Mouse (Mus musculus) heart, embryonic 15.5 days (tissue): Measurements from ENCODE around the gene Slc9a1. TPM values are rescaled to one million over a fixed set of nuclear protein-coding genes. Genes with fewer than 3 reads are reported as not detected.
A peak's percentile ranks its signal among the peaks of the same experiment; 100 is the strongest.

ENCODE experiments used
- ATAC-seq: fragments of 200-750 bp; cut with Nextera tagmentation; replicated peaks from 2 replicates; pipeline ENCODE4 v1.8.0; 2017; ENCODE audit warnings: low read depth, moderate TSS enrichment; ENCODE audit not compliant: insufficient number of reproducible peaks, insufficient read depth, low FRiP score
- H3K27ac ChIP-seq: fragments of 300-500 bp; sonication (generic); 2 replicates; pipeline ENCODE4 v1.5.1; 2015; ENCODE audit warnings: mild to moderate bottlenecking, inconsistent platforms
- H3K27me3 ChIP-seq: fragments of 300-500 bp; sonication (generic); 2 replicates; pipeline ENCODE4 v1.6.1; 2015; ENCODE audit warnings: inconsistent platforms
- H3K36me3 ChIP-seq: fragments of 300-500 bp; sonication (generic); 2 replicates; pipeline ENCODE4 v1.6.1; 2015; ENCODE audit warnings: mild to moderate bottlenecking, inconsistent platforms
- H3K4me1 ChIP-seq: fragments of 300-500 bp; sonication (generic); replicated peaks from 2 replicates; pipeline ENCODE4 v1.6.1; 2015; ENCODE audit warnings: inconsistent platforms
- H3K4me2 ChIP-seq: fragments of 300-500 bp; sonication (generic); 2 replicates; pipeline ENCODE4 v1.6.1; 2015; ENCODE audit warnings: inconsistent platforms, mild to moderate bottlenecking, moderate library complexity
- H3K4me3 ChIP-seq: fragments of 300-500 bp; sonication (generic); 2 replicates; pipeline ENCODE4 v1.5.1; 2015; ENCODE audit warnings: mild to moderate bottlenecking, inconsistent platforms
- H3K9ac ChIP-seq: fragments of 300-500 bp; sonication (generic); 2 replicates; pipeline ENCODE4 v1.6.1; 2015; ENCODE audit warnings: mild to moderate bottlenecking, inconsistent platforms
- H3K9me3 ChIP-seq: fragments of 300-500 bp; sonication (generic); replicated peaks from 2 replicates; pipeline ENCODE4 v1.6.1; 2016; ENCODE audit warnings: inconsistent platforms
- WGBS: fragments of 180-500 bp; shearing (Covaris S2); methylation state at CpG from one replicate; pipeline ENCODE4 v1.1.7; 2015; ENCODE audit warnings: mixed read lengths; 5-methylcytosine and 5-hydroxymethylcytosine counted together
- polyA plus RNA-seq: library from polyadenylated mRNA; unstranded; fragments of >200 nt; fragmentation: Nextera tagmentation; extraction: Ambion mirVana; gene quantifications from 2 replicates; pipeline ENCODE4 v1.2.1, GENCODE M21; 2015

Gene Slc9a1
- polyA plus RNA-seq, 1 experiment from 2014 or later = 6.6 TPM

DNA sequence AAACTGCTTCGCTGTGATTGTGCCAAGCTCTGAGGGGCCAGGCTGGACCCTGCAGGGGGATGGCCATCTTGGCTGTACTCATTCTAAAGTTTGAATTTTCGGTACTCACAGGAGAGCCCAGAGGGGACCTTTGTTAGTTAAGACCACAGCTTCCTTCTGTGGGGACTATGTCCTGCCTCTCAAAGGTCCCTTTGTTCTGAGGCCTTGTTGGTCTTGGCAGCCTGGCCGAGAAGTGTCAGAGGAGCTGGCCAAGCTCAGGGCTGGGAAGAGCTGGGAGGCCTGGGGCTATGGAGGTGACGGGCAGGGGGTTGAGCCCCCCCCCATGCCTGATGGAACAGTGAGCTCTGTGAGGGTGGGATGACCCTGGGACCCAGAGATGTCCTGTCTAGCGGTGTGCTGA, 73.6 kb downstream of the Slc9a1 start:
- Histone ChIP-seq H3K9ac (no peak overlapping the region), H3K9me3 (no peaks in the 10 kb centered on the region), H3K4me2 (no peak overlapping the region), H3K27ac (peak overlapping the region; percentile 70), H3K4me3 (no peak overlapping the region), H3K27me3 (no peaks in the 10 kb centered on the region; the same call in none of the 2 replicates), H3K4me1 (peaks cover 23% of the 10 kb centered on the region), H3K36me3 (no peaks in the 10 kb centered on the region)
- peak; percentile 50; the same call in 1 of the 2 replicates for ATAC-seq
- WGBS = 52% methylated on average over 5 of the region's 5 CpGs

DNA sequence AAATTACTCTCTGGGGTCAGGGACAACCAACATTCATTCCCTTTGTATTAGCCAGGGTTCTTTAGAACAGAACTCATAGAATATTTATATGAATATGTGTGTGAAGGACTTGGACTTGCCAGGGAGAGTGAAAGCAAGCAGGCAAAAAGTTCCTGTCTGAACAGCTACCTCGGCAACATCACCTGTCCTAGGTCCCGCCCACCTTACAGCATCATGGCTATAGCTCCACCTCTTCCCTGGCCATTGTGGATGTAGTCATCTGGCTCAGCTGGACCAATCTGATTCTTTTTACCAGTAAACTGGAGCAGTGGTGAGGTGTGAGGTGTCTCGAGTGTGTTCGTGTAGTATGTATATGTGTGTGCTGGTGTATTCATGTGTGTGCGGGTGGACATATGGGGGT, 76.2 kb downstream of the Slc9a1 start:
- no peaks in the 10 kb centered on the region for H3K36me3 ChIP-seq
- no peak overlapping the region for H3K4me2 ChIP-seq
- H3K9ac ChIP-seq = no peak overlapping the region
- no peak for ATAC-seq
- peaks cover 18% of the 10 kb centered on the region for H3K4me1 ChIP-seq
- H3K4me3 ChIP-seq = no peak overlapping the region
- 87% methylated on average over 5 of the region's 5 CpGs for WGBS
- H3K27ac ChIP-seq = no peak overlapping the region
- no peaks in the 10 kb centered on the region; the same call in none of the 2 replicates for H3K27me3 ChIP-seq
- H3K9me3 ChIP-seq = no peaks in the 10 kb centered on the region

DNA sequence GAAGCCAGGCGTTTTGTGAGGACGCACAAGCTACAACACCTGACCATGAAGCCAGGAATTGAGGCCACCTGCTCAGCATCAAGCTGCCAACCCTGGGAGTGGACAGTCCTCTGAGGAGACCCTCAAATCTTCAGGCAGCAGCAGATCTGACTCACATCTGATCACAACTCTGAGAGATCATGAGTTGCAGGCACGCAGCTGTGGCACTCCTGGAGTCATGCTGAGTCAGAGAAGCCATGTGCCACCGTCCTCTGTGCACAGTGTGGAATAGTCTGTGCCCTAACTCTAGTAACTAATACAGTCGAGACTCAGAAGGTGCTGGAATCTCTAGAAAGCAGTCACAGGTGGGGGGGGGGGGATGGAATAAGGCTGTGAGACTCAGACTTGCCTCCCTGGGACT, 77.9 kb downstream of the Slc9a1 start:
- 49% methylated on average over 5 of the region's 5 CpGs for WGBS
- Histone ChIP-seq H3K4me2 (no peak overlapping the region), H3K27ac (no peak overlapping the region), H3K4me3 (no peak overlapping the region), H3K4me1 (peaks cover 17% of the 10 kb centered on the region), H3K36me3 (no peaks in the 10 kb centered on the region), H3K9ac (no peak overlapping the region), H3K9me3 (no peaks in the 10 kb centered on the region), H3K27me3 (no peaks in the 10 kb centered on the region; the same call in none of the 2 replicates)
- ATAC-seq = no peak

DNA sequence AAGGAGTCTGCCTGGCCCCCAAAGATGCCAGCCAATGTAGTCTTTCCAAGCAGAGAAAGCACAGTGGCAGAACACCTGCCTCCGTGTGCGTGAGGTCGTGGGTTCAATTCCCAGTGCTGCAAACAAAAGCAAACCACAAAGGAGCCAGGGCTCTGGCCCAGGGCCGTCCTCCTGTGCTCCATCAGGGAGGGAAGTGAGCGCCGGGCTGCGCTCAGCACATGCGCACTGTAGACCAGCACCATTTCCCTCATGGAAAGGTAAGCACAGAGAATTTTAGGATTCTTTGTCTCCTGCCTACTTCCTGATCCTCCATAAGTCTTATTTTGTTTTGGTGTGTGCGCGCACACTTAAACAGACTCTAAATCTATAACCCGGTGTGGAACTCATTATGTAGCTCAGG, 78.5 kb downstream of the Slc9a1 start:
- no peak for ATAC-seq
- no peaks in the 10 kb centered on the region for H3K36me3 ChIP-seq
- 79% methylated on average over 11 of the region's 11 CpGs for WGBS
- H3K27me3 ChIP-seq = no peaks in the 10 kb centered on the region; the same call in none of the 2 replicates
- no peak overlapping the region for H3K4me3 ChIP-seq
- no peaks in the 10 kb centered on the region for H3K9me3 ChIP-seq
- no peak overlapping the region for H3K4me2 ChIP-seq
- peaks cover 15% of the 10 kb centered on the region for H3K4me1 ChIP-seq
- no peak overlapping the region for H3K9ac ChIP-seq
- no peak overlapping the region for H3K27ac ChIP-seq

DNA sequence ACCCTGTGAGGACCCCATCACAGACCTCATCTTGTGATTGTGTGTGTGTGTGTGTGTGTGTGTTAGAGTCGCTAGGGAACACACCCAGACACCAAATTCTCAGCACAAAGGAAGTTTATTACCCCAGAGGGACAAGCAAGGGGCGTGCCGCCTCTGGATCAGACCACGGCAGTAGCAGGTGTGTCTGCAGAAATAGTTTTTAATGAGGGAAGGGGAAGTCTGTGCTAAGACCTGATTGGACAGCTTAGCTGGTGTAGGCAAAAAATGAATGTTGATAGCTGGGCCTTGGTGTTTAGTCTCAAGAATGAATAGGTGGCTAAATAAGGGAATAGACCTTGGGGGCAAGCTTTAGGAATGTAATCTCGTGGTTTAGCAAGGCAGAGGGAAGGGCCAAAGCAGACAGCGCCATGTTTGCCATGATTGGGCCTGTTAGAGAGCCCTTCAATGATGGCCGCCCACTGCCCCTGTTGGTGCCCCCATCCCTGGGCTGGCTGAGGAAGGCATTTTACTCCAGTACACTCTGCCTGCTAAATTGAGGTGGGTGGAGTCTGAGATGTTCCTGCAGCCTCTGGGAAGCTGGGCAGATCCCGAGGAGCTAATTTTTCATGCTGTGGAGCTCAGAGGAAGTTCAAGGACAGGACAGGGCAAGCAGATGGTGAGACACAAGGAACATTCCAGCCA, 79.3 kb downstream of the Slc9a1 start:
- no peak overlapping the region for H3K27ac ChIP-seq
- ATAC-seq = no peak

DNA sequence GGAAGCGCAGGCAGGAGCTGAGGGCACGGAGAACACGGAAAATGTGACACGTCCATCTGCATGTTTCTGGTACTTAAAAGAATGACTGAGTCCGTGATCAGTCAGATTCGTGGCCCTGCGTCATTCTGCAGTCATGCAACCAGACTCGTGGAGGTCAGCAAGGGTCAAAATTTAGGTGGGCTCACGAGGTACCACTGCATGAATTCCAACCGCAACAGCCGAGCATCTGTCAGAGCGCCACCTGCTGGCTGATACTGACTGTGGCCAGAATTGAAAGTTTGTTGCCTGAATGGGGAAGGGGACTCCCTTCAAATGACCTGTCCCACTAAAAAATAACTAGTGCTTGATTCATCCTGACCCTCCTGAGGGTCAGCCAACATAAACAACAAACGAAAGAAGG, 80.2 kb downstream of the Slc9a1 start:
- ATAC-seq = no peak
- H3K4me2 ChIP-seq = peak overlapping the region; percentile 33
- no peak overlapping the region for H3K4me3 ChIP-seq
- H3K27me3 ChIP-seq = no peaks in the 10 kb centered on the region; the same call in none of the 2 replicates
- peaks cover 8% of the 10 kb centered on the region; the same call in 1 of the 2 replicates for H3K4me1 ChIP-seq
- H3K9ac ChIP-seq = no peak overlapping the region
- no peak overlapping the region for H3K27ac ChIP-seq
- H3K9me3 ChIP-seq = no peaks in the 10 kb centered on the region
- 15% methylated on average over 13 of the region's 13 CpGs for WGBS
- no peaks in the 10 kb centered on the region for H3K36me3 ChIP-seq

More for the DNA sequence above, 79.3 kb downstream of the Slc9a1 start:
- no peaks in the 10 kb centered on the region; the same call in none of the 2 replicates for H3K27me3 ChIP-seq
- H3K4me1 ChIP-seq = peaks cover 8% of the 10 kb centered on the region; the same call in 1 of the 2 replicates
- WGBS = 64% methylated on average over 8 of the region's 8 CpGs
- H3K9ac ChIP-seq = no peak overlapping the region
- no peaks in the 10 kb centered on the region for H3K36me3 ChIP-seq
- H3K9me3 ChIP-seq = no peaks in the 10 kb centered on the region
- H3K4me2 ChIP-seq = no peak overlapping the region
- no peak overlapping the region for H3K4me3 ChIP-seq

DNA sequence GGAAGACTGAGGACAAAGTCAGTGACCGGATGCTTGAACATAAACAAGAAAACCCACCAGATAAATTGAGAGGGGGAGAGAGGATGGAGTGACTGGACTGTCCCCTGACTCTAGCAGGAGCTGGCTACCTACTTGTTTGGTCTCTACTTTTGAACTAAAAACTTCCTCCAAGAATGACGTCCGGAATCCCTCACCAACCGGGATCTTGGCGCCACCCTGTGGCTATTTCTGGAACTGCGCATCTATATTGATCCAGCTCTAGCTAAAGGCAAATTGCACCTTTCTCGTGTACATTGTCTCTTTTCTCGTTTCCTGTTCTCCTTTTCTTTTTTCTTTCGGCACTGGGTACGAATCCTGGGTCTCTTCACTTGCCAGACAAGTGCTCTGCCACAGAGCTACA, 82.0 kb downstream of the Slc9a1 start:
- ATAC-seq = no peak

DNA sequence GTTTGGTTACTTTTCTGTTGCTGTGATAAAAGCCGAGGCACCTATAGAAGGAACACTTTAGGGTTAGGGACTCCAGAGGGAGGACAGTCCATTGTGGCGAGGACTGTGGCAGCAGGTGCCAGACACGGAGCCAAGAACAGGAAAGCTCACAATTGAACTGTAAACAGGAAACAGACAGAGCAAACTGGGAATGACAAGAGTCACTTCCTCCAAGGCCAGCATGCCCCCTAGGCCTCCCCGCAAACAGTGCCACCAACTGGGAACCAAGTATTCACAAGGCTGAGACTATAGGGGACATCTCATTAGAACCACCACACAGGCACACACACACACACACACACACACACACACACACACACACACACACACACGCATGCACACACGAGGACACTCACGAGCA, 82.9 kb downstream of the Slc9a1 start:
- ATAC-seq = no peak
- WGBS = 76% methylated on average over 7 of the region's 7 CpGs

More for the DNA sequence above, 82.0 kb downstream of the Slc9a1 start:
- no peak overlapping the region for H3K4me3 ChIP-seq
- H3K9me3 ChIP-seq = no peaks in the 10 kb centered on the region
- 7% methylated on average over 10 of the region's 10 CpGs for WGBS
- no peak overlapping the region for H3K9ac ChIP-seq
- H3K27me3 ChIP-seq = no peaks in the 10 kb centered on the region; the same call in none of the 2 replicates
- no peak overlapping the region for H3K27ac ChIP-seq
- H3K4me2 ChIP-seq = no peak overlapping the region
- peaks cover 8% of the 10 kb centered on the region; the same call in 1 of the 2 replicates for H3K4me1 ChIP-seq
- H3K36me3 ChIP-seq = no peaks in the 10 kb centered on the region

DNA sequence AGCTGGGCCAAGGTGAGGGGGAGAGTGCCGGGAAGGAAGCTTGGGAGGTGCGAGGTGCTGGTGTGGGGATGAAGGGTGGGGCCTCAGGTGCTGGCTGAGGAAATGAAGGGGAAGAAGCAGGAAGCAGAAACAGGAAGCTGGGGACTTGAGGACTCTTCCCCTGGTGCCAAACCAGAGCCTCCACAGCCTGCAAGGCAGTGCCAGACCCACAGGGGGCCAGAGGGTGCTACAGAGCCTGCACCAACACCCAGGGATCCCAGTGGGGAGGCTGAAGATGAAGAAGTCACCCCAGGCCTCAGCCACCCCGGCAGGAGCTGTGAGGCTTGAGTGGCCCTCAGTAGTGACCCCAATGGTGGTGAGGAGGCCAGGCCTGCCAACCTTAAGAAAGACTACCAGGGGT, 88.5 kb downstream of the Slc9a1 start:
- WGBS = 64% methylated on average over 3 of the region's 3 CpGs
- H3K9me3 ChIP-seq = no peaks in the 10 kb centered on the region
- H3K36me3 ChIP-seq = no peaks in the 10 kb centered on the region
- H3K4me1 ChIP-seq = peaks cover 9% of the 10 kb centered on the region
- H3K27me3 ChIP-seq = no peaks in the 10 kb centered on the region
- H3K4me2 ChIP-seq = no peak overlapping the region
- no peak for ATAC-seq
- H3K27ac ChIP-seq = no peak overlapping the region
- H3K9ac ChIP-seq = no peak overlapping the region
- no peak overlapping the region for H3K4me3 ChIP-seq

More for the DNA sequence above, 82.9 kb downstream of the Slc9a1 start:
- Histone ChIP-seq H3K9ac (no peak overlapping the region), H3K9me3 (no peaks in the 10 kb centered on the region), H3K4me1 (peaks cover 8% of the 10 kb centered on the region; the same call in 1 of the 2 replicates), H3K36me3 (no peaks in the 10 kb centered on the region), H3K4me3 (no peak overlapping the region), H3K27me3 (no peaks in the 10 kb centered on the region; the same call in none of the 2 replicates), H3K4me2 (no peak overlapping the region), H3K27ac (no peak overlapping the region)

DNA sequence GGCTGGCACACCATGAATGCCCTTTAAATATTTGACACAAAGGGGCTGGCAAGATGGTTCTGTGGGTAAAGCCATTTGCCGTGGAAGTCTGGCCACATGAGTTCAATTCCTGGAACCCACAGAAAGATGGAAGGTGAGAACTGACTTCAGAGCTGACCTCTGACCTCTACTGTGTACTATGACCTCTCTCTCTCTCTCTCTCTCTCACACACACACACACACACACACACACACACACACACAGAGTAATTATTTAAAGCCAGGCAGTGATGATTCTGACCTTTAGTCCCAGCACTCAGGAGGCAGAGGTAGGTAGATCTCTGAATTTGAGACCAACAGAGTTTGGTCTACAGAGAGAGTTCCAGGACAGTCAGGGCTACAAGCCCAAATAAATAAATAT, 90.5 kb downstream of the Slc9a1 start:
- Histone ChIP-seq H3K27me3 (no peaks in the 10 kb centered on the region), H3K27ac (no peak overlapping the region), H3K9me3 (no peaks in the 10 kb centered on the region), H3K4me1 (peaks cover 16% of the 10 kb centered on the region), H3K36me3 (no peaks in the 10 kb centered on the region), H3K9ac (no peak overlapping the region), H3K4me3 (no peak overlapping the region), H3K4me2 (no peak overlapping the region)
- WGBS = 83% methylated on average over 1 of the region's 1 CpGs
- no peak for ATAC-seq

DNA sequence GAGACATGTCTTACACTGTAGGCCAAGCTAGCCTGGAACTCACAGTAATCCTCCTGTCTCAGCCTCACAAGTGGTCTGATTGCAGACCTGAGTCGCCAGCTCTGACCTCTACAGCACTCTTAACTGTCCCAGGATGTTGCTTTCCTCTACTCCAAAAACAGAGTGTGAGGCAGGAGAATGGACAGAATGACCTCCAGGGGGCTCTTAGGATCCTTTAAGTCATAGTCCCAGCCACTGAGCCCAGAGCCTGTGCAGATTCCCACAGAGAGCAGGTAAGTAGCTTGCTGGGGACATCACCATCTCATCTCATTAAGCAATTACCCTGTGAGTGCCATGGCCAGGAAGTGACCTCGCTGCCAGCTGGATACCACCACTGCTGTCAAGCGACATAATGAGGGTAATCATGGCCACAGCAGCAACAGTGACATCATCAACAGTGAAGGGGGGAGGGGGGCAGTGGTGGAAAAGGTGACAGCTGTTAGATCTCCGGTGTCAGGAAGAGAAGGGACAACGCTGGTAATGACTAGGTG, 91.4 kb downstream of the Slc9a1 start:
- H3K9ac ChIP-seq = no peak overlapping the region
- H3K27ac ChIP-seq = no peak overlapping the region
- no peaks in the 10 kb centered on the region for H3K27me3 ChIP-seq
- no peak overlapping the region for H3K4me2 ChIP-seq
- no peak for ATAC-seq
- H3K36me3 ChIP-seq = no peaks in the 10 kb centered on the region
- H3K4me1 ChIP-seq = peaks cover 16% of the 10 kb centered on the region
- WGBS = 49% methylated on average over 5 of the region's 5 CpGs
- H3K4me3 ChIP-seq = no peak overlapping the region
- no peaks in the 10 kb centered on the region for H3K9me3 ChIP-seq

DNA sequence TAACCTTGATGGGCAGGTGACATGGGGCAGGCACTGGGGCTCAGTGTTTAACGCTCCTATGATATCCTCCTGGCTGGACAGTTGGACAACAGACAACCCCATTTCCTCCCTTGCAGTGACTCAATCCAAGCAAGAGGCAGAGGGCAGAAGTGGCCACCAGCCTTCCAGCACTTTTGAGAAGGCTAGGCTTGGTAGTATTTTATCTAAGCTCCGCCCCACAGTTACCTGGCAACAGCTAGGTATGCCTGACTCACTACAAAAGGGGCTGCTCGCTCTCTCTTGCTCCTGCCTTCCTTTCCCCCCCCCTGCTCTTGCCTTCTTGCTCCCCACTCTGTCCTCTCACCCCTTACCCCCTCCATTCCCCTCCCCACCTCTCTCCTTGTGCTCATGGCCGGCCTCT, 91.9 kb downstream of the Slc9a1 start:
- peaks cover 16% of the 10 kb centered on the region for H3K4me1 ChIP-seq
- H3K27ac ChIP-seq = no peak overlapping the region
- no peaks in the 10 kb centered on the region for H3K36me3 ChIP-seq
- no peak for ATAC-seq
- no peak overlapping the region for H3K4me2 ChIP-seq
- H3K9ac ChIP-seq = no peak overlapping the region
- H3K27me3 ChIP-seq = no peaks in the 10 kb centered on the region
- H3K4me3 ChIP-seq = no peak overlapping the region
- WGBS = 76% methylated on average over 4 of the region's 4 CpGs
- H3K9me3 ChIP-seq = no peaks in the 10 kb centered on the region
